Mouse (Mus musculus) thymus, postnatal 10 days (tissue): ENCODE results near the gene Vmn1r121.
"Not testable (repeated sequence)": the region's sequence is repeated elsewhere in the genome, so short reads cannot be mapped to it uniquely, and the experiment has no call there.

Source experiments
- DNase-seq, 2 experiments: peaks; one replicate each; pipeline ENCODE4 v3.0.0; 2021; ENCODE audit warnings: low spot score in 2 of 2

The Vmn1r121 gene

GRCm38 (mm10) chr7:21098413-21098812 lies at the start of gene Vmn1r121:
Gene Vmn1r121 (minus strand): TSS chr7:21098513.
- DNase-seq: not testable (repeated sequence)

- DNase-seq: not testable (repeated sequence)
These were observed 35.7 kb upstream of the Vmn1r121 start, which contains the start of gene Vmn1r122 for GRCm38 (mm10) chr7:21134028-21134427. Gene Vmn1r122 (minus strand): TSS chr7:21134128.

- DNase-seq: not testable (repeated sequence)
These were observed 44.6 kb downstream of the Vmn1r121 start, which contains the start of gene Vmn1r120 for GRCm38 (mm10) chr7:21053684-21054083. Gene Vmn1r120 (minus strand): TSS chr7:21053784.
